In the genomic region with DNA sequence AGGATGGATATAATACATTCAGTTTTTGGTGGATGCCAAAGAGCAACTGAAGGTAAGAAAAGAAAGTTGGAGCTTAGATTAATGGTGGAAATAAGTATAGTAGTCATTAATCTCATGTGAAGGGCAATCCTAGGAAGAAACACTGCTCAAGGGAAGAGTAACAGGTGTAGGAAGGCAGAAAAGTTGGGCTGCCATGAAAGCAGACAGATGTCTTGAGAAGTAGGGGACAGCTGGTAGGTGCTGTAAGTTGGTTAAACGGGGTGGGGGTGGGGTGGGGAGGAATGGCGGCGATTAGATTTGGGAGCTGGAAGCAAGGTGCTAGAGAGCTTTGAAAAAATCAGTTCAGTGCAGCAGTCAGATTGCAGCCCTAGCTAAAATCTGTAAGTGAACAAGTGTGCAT, we compare ENCODE assay signal across 18 mouse cellular contexts. TPM values are rescaled to one million over a fixed set of nuclear protein-coding genes. Genes with fewer than 3 reads are reported as not detected.
DNase-seq lines count a peak whose midpoint lies in the region; TF ChIP-seq lines count a peak whose summit lies in the region.
"Had no signal": no experiment of that assay in that cellular context is flagged by ENCODE, and none has a peak within 500 bp of the region (broad histone marks: within the 10 kb centered on the region; RNA-seq: fewer than 3 reads in every experiment).

No protein-coding gene starts in this region.

- no peaks in the 10 kb centered on the region for H3K79me2 ChIP-seq in myocyte (ENCODE audit: control insufficient read depth, insufficient read depth)

- no peak overlapping the region for H3K4me3 ChIP-seq in myocyte

- no peaks in the 10 kb centered on the region for H3K36me3 ChIP-seq in myocyte (ENCODE audit: control insufficient read depth, insufficient read depth)
- H3K36me3 ChIP-seq: G1E had no signal

- H3ac ChIP-seq in myocyte (ENCODE audit: control insufficient read depth, insufficient read length), result no peak overlapping the region

- DNase-seq in natural killer cell, adult 2 months (ENCODE audit: low spot score in 2 of 2), result no peak
- DNase-seq: adrenal gland, adult 2 months; adrenal gland, adult 8-10 months; adrenal gland, postnatal 10 days; adrenal gland, postnatal 14 days; adrenal gland, postnatal 25 days; adrenal gland, postnatal 36 days; B cell, adult 2 months; cerebellum, adult 11 months; cerebellum, adult 11-12 months; cerebellum, adult 18-20 months; cerebellum, adult 2 months had no signal

- TF ChIP-seq POLR2A in myocyte (IDR thresholded peaks at IDR 0.05; ENCODE audit: insufficient read length, low read depth), result no peak

- no peak overlapping the region for H3K4me2 ChIP-seq in myocyte (ENCODE audit: low read depth)

- H3K27me3 ChIP-seq in myocyte (ENCODE audit: control insufficient read depth, insufficient read depth, insufficient read length), result no peaks in the 10 kb centered on the region
- H3K27me3 ChIP-seq: CH12.LX, Patski had no signal

TF ChIP-seq in myocyte, 11 proteins besides CTCF, POLR2A, EP300 and RAD21:
- TF ChIP-seq POLR2AphosphoS2 (IDR thresholded peaks at IDR 0.05; ENCODE audit: insufficient read length, low read depth), result no peak
- TF ChIP-seq MYOD1 (IDR thresholded peaks at IDR 0.05; ENCODE audit: control insufficient read depth in 1 of 3, insufficient read length in 2 of 3, low read depth in 2 of 3), result peak in 2 of 3 experiments; percentile 67
- no peak for TF ChIP-seq MAX (IDR thresholded peaks at IDR 0.05; ENCODE audit: low read depth)
- TF ChIP-seq E2F4 (IDR thresholded peaks at IDR 0.05; ENCODE audit: insufficient read depth), result no peak

RNA-seq across cellular contexts. Expression of a gene that starts 14.4 kb away (rescaled TPM):
- polyA plus RNA-seq in myocyte (2012; fragmentation: generic; extraction: Trizol), result 9.5 TPM
- polyA plus RNA-seq: activated CD4-positive, CD25-positive, alpha-beta regulatory T cell, adult 4 months; CD4-positive, CD25-positive, alpha-beta regulatory T cell, adult 4 months; G1E had no signal
